Mouse (Mus musculus): Measurements from ENCODE around the gene Pgc.

DNA sequence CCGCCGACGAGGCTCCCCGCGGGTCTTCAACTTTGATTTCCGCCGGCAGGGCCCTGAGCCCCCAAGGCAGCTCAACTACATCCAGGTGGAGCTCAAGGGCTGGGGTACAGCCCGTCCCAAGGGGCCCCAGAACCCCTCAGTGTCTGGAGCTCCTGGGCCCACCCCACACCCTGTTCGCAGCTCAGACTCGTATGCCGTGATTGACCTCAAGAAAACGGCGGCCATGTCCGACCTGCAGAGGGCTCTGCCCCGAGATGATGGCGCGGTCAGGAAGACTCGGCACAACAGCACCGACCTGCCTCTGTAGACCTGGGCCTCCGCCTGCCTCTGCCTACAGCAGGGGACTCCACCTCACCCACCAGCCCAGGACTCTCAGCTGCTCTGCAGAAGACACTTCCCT is 23.1 kb upstream of the Pgc start:
- TF ChIP-seq CTCF (IDR thresholded peaks at IDR 0.05; ENCODE audit: extremely low read depth, insufficient read depth, insufficient read length, insufficient replicate concordance) (no peak), POLR2A (IDR thresholded peaks at IDR 0.05; ENCODE audit: low read depth, low read length) (no peak)

Measured in spleen, adult 2 months (tissue).